Mouse (Mus musculus) layer of hippocampus, postnatal 14 days (tissue): Measurements from ENCODE around the gene Fam184a. TPM values are rescaled to one million over a fixed set of nuclear protein-coding genes. Genes with fewer than 3 reads are reported as not detected.

Source experiments
- DNase-seq, 2 experiments: peaks; one replicate each; pipeline ENCODE4 v3.0.0; 2021 to 2022; ENCODE audit warnings: low spot score in 2 of 2, mixed read lengths in 1 of 2
- total RNA-seq, 2 experiments: library from RNA; stranded (reverse); gene quantifications; 2 replicates each; pipeline ENCODE4 v1.2.3; 2021

The Fam184a gene
- total RNA-seq, 2 experiments from 2014 or later = 20.7 to 22.4 TPM

GRCm38 (mm10) chr10:53605328-53605727, 145.6 kb downstream of the Fam184a start:
- no peak for DNase-seq

- no peak for DNase-seq
These were observed 152.1 kb downstream of the Fam184a start for GRCm38 (mm10) chr10:53598821-53599220.

GRCm38 (mm10) chr10:53597121-53597881, 153.6 kb downstream of the Fam184a start:
- peak; percentile 31 to 58 for DNase-seq

GRCm38 (mm10) chr10:53596677-53597120, 154.2 kb downstream of the Fam184a start, which contains the start of gene Asf1a:
Gene Asf1a (plus strand): TSS chr10:53596757.
- peak; percentile 94 to 98 for DNase-seq

GRCm38 (mm10) chr10:53595744-53596676, 154.9 kb downstream of the Fam184a start:
- peak in 1 of 2 experiments; percentile 80 for DNase-seq

- no peak for DNase-seq
These were observed 165.1 kb downstream of the Fam184a start for GRCm38 (mm10) chr10:53585777-53586176.

Other genes starting within 250 kb of the Fam184a start
- gene Asf1a, start 154.4 kb downstream of the Fam184a start, total RNA-seq = 10 to 100 TPM; 24.0 to 25.1 TPM
- gene Mcm9, start 120.7 kb downstream of the Fam184a start, total RNA-seq = 1 to 10 TPM; 6.7 to 7.1 TPM